Mouse (Mus musculus): ENCODE measurements around the gene AU015836. TPM values are rescaled to one million over a fixed set of nuclear protein-coding genes. Genes with fewer than 3 reads are reported as not detected.

The AU015836 gene
- polyA plus RNA-seq (2014; fragmentation: Illumina TruSeq; extraction: RNeasy Lipid Tissue Mini Kit (QIAGEN cat#74804); ENCODE audit: low read depth, low replicate concordance): 0.82 TPM

GRCm38 (mm10) chrX:93968444-93968843, at the start of gene AU015836:
Gene AU015836, plus strand, starts transcription at chrX:93968659.

Other genes with a start within 250 kb of the AU015836 start
- gene Pdk3, start 136.5 kb upstream of the AU015836 start, polyA plus RNA-seq (2014; fragmentation: Illumina TruSeq; extraction: RNeasy Lipid Tissue Mini Kit (QIAGEN cat#74804); ENCODE audit: low read depth, low replicate concordance): 16.6 TPM
- 9.3 TPM for gene Zfx, start 155.0 kb downstream of the AU015836 start, polyA plus RNA-seq (2014; fragmentation: Illumina TruSeq; extraction: RNeasy Lipid Tissue Mini Kit (QIAGEN cat#74804); ENCODE audit: low read depth, low replicate concordance)
- gene Eif2s3x, start 244.2 kb downstream of the AU015836 start, polyA plus RNA-seq (2014; fragmentation: Illumina TruSeq; extraction: RNeasy Lipid Tissue Mini Kit (QIAGEN cat#74804); ENCODE audit: low read depth, low replicate concordance): 71.3 TPM

Measured in adipose tissue, adult 10 weeks (tissue).